Mouse (Mus musculus) heart, adult 18-20 months (tissue): ENCODE data around the gene Tmem206. TPM values are rescaled to one million over a fixed set of nuclear protein-coding genes. Genes with fewer than 3 reads are reported as not detected.

Source experiments
- total RNA-seq, 2 experiments: library from RNA; stranded (reverse); gene quantifications; 2 replicates each; pipeline ENCODE4 v1.2.3; 2021

The Tmem206 gene
- total RNA-seq, 2 experiments from 2014 or later = 3.1 to 4.0 TPM

Other genes with a start within 250 kb of the Tmem206 start
- gene Batf3, start 228.1 kb upstream of the Tmem206 start, total RNA-seq = under 1 TPM; 0.25 to 0.93 TPM
- not detected for gene Fam71a, start 161.1 kb upstream of the Tmem206 start, total RNA-seq
- 10 to 100 TPM; 11.7 to 19.1 TPM for gene Atf3, start 107.9 kb upstream of the Tmem206 start, total RNA-seq
- 100 to 1,000 TPM; 101 to 108 TPM for gene Nenf, start 7.7 kb upstream of the Tmem206 start, total RNA-seq
- 100 to 1,000 TPM; 100 to 110 TPM for gene Ppp2r5a, start 77.4 kb downstream of the Tmem206 start, total RNA-seq
- gene Dtl, start 249.6 kb downstream of the Tmem206 start, total RNA-seq = under 1 TPM; 0.12 to 0.15 TPM
- 10 to 100 TPM in 1 of 2 experiments, 1 to 10 TPM in 1; 8.4 to 11.0 TPM for gene Ints7, start 249.7 kb downstream of the Tmem206 start, total RNA-seq